Mouse (Mus musculus) cerebellum, adult 2 months (tissue): Measurements from ENCODE around the gene Plcg1. TPM values are rescaled to one million over a fixed set of nuclear protein-coding genes. Genes with fewer than 3 reads are reported as not detected.

ENCODE experiments used
- DNase-seq, 2 experiments: peaks; one replicate each; pipeline ENCODE4 v3.0.0; 2021
- H3K27ac ChIP-seq: fragments of 200-500 bp; 2 replicates; pipeline ENCODE4 v1.5.1; 2012; ENCODE audit warnings: low read length, control low read depth, inconsistent platforms; ENCODE audit not compliant: insufficient read depth
- H3K27me3 ChIP-seq: fragments of 200-500 bp; 2 replicates; pipeline ENCODE4 v1.6.1; 2012; ENCODE audit warnings: inconsistent platforms, mild to moderate bottlenecking, low read length, moderate library complexity; ENCODE audit not compliant: control insufficient read depth, insufficient read depth
- H3K4me1 ChIP-seq: fragments of 200-500 bp; 2 replicates; pipeline ENCODE4 v1.6.1; 2011; ENCODE audit warnings: low read length; ENCODE audit not compliant: control insufficient read depth, insufficient read depth
- H3K4me3 ChIP-seq: fragments of 200-500 bp; replicated peaks from 2 replicates; pipeline ENCODE3; 2011; ENCODE audit warnings: mild to moderate bottlenecking, low read depth, low read length, control low read depth; ENCODE audit not compliant: insufficient read depth
- CTCF ChIP-seq: fragments of 200-500 bp; IDR thresholded peaks from 2 replicates; pipeline ENCODE4 v1.5.1; 2011; ENCODE audit warnings: low read depth, mild to moderate bottlenecking, control low read depth, low read length, moderate library complexity, borderline replicate concordance; ENCODE audit not compliant: insufficient read depth
- POLR2A ChIP-seq: fragments of 200-500 bp; IDR thresholded peaks from 2 replicates; pipeline ENCODE4 v1.6.1; 2011; ENCODE audit warnings: low read length, control low read depth, borderline replicate concordance; ENCODE audit not compliant: insufficient read depth
- WGBS: fragments of 180-500 bp; shearing (Covaris S2); methylation state at CpG from one replicate; pipeline ENCODE4 v1.1.7; 2018; 5-methylcytosine and 5-hydroxymethylcytosine counted together
- polyA plus RNA-seq: library from polyadenylated mRNA; depleted of rRNA; stranded (reverse); fragments of >200 nt; gene quantifications from 2 replicates; pipeline ENCODE4 v1.2.3, GENCODE M21; 2012

The Plcg1 gene
- polyA plus RNA-seq, 1 experiment: 74.5 TPM

DNA sequence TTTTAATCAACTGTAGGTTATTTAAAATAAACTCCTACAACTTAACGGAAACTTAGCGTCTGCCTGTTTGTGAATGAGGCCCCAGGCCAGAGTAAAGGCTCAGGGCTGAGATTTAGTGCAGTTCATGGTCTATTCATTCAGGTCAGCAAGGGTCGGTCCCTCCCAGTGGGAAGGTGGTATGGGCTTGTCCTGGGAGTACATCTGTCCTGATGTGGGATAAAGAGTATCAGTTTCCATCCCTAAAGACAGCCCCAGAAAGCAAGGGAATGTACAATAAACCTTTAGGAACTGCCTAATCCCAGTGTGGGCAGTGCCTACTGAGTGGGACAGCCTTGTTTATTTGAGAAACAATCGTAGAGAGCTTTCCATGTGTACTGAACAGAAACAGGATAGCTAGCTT is 8.4 kb upstream of the Plcg1 start:
- no peak for DNase-seq
- WGBS: 86% methylated on average over 4 of the region's 4 CpGs
- no peaks in the 10 kb centered on the region for H3K4me1 ChIP-seq
- no peak overlapping the region for H3K4me3 ChIP-seq
- H3K27ac ChIP-seq: no peak overlapping the region
- TF ChIP-seq CTCF (no peak), POLR2A (no peak)
- H3K27me3 ChIP-seq: no peaks in the 10 kb centered on the region

DNA sequence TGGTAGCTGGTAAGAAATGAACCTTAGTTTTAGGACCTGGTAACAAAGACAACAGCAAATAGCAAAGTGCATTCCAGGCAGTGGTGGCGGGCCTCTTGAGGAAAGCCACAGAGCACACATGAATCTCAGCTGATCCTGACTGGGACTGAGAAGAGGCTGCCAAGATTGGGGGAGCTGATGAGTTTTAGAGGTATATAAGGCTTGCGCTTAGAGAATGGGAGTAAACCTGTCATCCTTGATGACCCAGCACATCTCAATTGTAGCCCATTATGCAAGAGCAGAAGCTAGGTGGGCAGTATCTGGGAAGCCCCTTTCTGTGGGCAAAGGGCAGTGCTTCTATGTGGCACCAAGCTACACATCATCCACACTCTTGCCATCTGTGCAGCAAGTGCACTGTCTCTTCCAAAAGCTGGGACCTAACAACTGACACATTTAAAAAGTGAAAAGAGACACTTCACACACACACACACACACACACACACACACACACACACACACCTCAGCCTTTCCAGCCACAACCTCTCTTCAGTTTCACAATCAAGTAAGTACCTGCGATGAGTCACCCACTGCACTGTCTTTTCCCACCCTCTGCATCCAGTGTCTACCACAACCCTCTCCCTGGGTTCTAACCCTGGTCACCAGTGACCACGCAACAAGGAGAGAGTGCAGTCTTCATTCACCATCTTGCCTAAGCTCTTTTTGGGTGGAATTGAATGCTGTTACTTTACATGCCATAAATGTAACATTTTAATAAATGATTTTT is 7.3 kb upstream of the Plcg1 start:
- WGBS: 93% methylated on average over 4 of the region's 4 CpGs
- Histone ChIP-seq H3K4me3 (no peak overlapping the region), H3K27ac (no peak overlapping the region), H3K27me3 (no peaks in the 10 kb centered on the region), H3K4me1 (no peaks in the 10 kb centered on the region)
- no peak for TF ChIP-seq POLR2A
- no peak for DNase-seq

DNA sequence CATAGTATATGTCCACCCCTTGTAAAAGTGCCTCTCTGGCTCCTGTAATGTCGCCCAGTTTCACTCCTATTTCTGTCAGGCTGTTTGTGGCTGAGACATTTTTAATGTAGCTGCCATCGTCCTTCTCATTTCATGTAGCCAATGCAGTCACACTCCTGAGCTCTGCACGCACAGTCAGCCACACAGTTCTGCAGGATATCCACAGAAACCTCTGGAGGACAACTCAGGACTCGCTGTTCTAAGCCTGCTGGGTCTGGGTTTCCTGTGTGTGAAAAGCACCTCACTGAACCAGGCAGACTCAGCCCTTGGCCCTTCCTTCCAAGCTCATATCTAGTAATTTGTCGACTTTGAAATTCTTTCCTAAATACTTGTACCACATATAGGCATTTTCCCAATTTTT is 6.6 kb upstream of the Plcg1 start:
- H3K4me1 ChIP-seq: no peaks in the 10 kb centered on the region
- no peak for DNase-seq
- 87% methylated on average over 5 of the region's 5 CpGs for WGBS

DNA sequence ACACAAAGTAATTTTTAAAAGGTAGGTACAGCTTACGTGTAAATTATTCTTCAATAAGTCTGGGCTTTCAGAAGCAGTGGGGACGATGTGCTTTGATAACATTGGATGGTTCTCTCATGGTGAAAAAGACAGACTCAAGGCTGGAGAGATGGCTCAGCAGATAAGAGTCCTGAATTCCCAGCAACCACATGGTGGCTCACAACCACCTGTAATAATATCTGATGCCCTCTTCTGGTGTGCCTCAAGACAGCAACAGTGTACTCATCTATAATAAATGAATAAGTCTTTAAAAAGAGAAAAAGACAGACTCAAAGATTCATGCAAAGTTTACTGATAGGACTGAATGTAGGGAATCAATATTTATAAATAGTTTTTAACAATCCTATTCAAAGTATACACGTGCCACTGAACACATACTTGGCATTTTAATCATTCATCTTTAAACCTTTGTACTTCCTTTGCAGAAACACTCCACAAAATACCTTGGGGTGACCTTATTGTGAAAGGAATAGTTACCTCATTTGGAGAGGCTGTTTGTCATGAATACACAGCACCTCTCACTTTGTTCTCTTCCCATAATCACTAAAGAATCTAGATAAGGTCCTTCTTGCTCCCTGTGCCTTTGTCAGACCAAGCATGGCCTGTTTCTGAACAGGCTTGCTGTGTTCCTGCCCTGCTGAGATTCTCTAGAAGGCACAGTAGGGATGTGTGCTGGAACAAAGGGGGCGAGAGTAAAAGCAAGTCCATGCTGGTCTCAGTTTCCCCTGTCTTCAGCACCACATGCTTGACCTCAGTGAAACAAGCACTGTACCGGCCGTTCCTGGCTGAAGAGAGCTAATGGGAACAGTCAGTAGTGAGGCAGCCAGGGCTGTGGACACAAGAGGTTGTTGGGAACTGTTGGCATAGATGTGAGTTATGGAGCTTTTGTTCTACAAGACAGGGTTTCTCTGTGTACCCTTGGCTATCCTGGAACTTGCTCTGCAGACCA is 4.9 kb upstream of the Plcg1 start:
- Histone ChIP-seq H3K27ac (no peak overlapping the region), H3K27me3 (no peaks in the 10 kb centered on the region), H3K4me3 (no peak overlapping the region), H3K4me1 (no peaks in the 10 kb centered on the region)
- WGBS: 81% methylated on average over 6 of the region's 6 CpGs
- TF ChIP-seq CTCF: no peak
- no peak for TF ChIP-seq POLR2A
- no peak for DNase-seq

More for the DNA sequence above, 6.6 kb upstream of the Plcg1 start:
- Histone ChIP-seq H3K27me3 (no peaks in the 10 kb centered on the region), H3K27ac (no peak overlapping the region), H3K4me3 (no peak overlapping the region)
- TF ChIP-seq CTCF: no peak
- no peak for TF ChIP-seq POLR2A

DNA sequence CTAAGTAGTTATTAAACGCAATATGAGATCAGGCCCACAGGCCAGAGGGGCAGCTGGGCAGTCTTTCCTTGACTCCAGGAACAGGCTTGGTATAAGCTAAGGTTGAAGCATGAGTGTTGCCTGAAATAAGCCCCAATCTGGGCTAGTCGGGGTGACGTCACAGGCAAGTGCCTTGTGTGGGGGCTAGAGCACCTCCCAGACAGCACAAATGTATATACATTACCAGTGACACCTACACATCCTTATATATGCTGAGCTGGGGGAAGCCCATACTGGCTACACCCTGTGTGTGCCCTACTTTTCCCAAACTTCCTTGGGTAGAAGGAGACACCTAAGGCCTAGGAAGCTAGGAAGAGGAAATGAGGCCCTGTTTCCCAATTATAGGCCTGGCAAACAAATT is 2.1 kb upstream of the Plcg1 start:
- no peak overlapping the region for H3K4me3 ChIP-seq
- TF ChIP-seq CTCF (no peak), POLR2A (no peak)
- no peaks in the 10 kb centered on the region for H3K27me3 ChIP-seq
- H3K27ac ChIP-seq: no peak overlapping the region
- 96% methylated on average over 3 of the region's 3 CpGs for WGBS
- peaks cover 5% of the 10 kb centered on the region; the same call in 1 of the 2 replicates for H3K4me1 ChIP-seq
- DNase-seq: peak in 1 of 2 experiments; percentile 10

DNA sequence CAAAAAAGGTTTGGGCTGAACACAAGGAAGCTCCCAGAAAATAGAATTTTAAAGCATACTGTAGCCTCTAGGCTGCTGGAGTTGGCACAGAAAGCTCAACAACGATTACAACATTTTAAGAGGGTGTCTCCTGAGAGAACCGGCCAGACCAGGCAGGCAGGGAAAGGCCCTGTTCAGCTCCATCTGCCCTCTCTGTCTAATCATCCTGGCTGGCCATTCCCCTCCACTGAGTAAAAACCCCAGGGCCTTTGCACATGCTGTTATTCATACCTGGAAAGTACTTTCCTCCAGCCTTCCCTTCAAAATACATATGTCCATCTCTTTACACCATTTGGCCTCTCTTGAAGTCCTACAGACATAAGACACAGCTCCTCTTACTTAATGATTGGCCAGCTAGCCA is 1.7 kb upstream of the Plcg1 start:
- WGBS: 53% methylated on average over 2 of the region's 2 CpGs
- Histone ChIP-seq H3K27me3 (no peaks in the 10 kb centered on the region), H3K27ac (no peak overlapping the region), H3K4me3 (no peak overlapping the region), H3K4me1 (peaks cover 9% of the 10 kb centered on the region; the same call in 1 of the 2 replicates)
- no peak for TF ChIP-seq CTCF
- no peak for TF ChIP-seq POLR2A
- DNase-seq: peak in 1 of 2 experiments; percentile 10

DNA sequence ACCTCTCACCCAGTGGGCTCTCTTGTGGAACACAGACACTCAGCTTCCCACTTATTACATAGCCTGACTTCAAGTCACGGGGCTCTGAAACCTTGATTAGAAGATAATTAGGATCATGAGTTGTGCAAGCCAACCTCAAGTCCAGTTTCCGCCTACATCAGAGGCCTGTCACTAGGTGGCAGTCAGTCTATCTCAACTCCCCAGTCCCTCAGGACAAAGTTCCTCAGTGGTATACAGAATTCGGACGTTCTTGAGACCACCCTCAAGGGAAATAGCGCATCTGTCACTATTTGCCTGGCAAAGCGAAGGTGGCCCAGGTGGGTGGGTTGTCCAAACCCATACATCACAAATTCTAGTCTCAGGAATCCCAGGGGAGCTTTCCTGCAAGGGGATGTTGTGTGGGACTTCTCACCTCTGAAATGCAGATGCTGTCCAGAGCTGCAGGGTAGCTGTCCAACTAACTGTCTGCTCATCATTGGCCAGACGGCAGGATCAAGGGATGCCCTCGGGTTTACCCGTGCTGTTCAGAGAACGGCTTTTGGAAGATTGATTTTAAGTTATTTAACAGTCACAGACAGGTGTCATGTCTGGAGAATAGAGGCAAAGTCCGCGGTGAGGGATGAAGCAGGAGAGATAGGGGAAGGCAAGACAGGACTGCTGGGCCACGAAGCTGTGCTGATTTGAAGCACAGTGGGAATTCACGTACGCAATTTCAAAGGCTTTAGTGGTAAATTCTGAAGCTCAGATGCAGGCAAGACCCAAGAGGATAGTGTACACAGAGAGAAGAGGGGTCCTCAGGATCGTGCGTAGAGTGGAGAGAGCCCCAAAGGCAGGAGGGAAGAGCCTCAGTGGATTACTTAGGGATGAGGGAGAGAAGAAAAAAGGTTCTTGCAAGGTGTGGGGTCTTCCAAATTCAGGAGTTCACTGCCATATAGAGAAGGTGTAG is 976 bp upstream of the Plcg1 start:
- no peak for TF ChIP-seq POLR2A
- peak; percentile 74 for TF ChIP-seq CTCF
- peak overlapping the region; percentile 77 for H3K4me3 ChIP-seq
- DNase-seq: peak; percentile 48
- H3K27me3 ChIP-seq: no peaks in the 10 kb centered on the region
- no peak overlapping the region for H3K27ac ChIP-seq
- peaks cover 12% of the 10 kb centered on the region; the same call in 1 of the 2 replicates for H3K4me1 ChIP-seq
- 24% methylated on average over 17 of the region's 17 CpGs for WGBS
